Mouse (Mus musculus): ENCODE measurements around the gene Alg1. TPM values are rescaled to one million over a fixed set of nuclear protein-coding genes. Genes with fewer than 3 reads are reported as not detected.
A peak's percentile ranks its signal among the peaks of the same experiment; 100 is the strongest.

Alg1 gene
- polyA plus RNA-seq, 1 experiment = 26.0 TPM

- Histone ChIP-seq H3K4me1 (ENCODE audit: control insufficient read depth, insufficient read depth, insufficient read length, low read length) (0 out of 2 replicates have a peak, but pooled peaks cover 4% of the 10 kb centered on the region), H3K36me3 (ENCODE audit: control insufficient read depth, insufficient read depth, low read length) (peaks cover 22% of the 10 kb centered on the region; the same call in 1 of the 2 replicates), H3K4me3 (ENCODE audit: low read depth, low read length) (peak overlapping the region; percentile 73), H3K27me3 (ENCODE audit: control insufficient read depth, insufficient read depth, low read length) (no peaks in the 10 kb centered on the region), H3K27ac (ENCODE audit: insufficient read depth, low read depth, low read length) (peak overlapping the region; percentile 1; the same call in 1 of the 2 replicates)
- WGBS = under 1% methylated on average over 36 of the region's 36 CpGs
- TF ChIP-seq POLR2A (IDR thresholded peaks at IDR 0.05; ENCODE audit: low read depth, low read length) = no peak
- TF ChIP-seq CTCF (IDR thresholded peaks at IDR 0.05; ENCODE audit: extremely low read depth, insufficient read length, insufficient replicate concordance, low read depth, low read length) = no peak
Measured at GRCm38 (mm10) chr16:5203200-5203599, 30.2 kb upstream of the Alg1 start.

DNA sequence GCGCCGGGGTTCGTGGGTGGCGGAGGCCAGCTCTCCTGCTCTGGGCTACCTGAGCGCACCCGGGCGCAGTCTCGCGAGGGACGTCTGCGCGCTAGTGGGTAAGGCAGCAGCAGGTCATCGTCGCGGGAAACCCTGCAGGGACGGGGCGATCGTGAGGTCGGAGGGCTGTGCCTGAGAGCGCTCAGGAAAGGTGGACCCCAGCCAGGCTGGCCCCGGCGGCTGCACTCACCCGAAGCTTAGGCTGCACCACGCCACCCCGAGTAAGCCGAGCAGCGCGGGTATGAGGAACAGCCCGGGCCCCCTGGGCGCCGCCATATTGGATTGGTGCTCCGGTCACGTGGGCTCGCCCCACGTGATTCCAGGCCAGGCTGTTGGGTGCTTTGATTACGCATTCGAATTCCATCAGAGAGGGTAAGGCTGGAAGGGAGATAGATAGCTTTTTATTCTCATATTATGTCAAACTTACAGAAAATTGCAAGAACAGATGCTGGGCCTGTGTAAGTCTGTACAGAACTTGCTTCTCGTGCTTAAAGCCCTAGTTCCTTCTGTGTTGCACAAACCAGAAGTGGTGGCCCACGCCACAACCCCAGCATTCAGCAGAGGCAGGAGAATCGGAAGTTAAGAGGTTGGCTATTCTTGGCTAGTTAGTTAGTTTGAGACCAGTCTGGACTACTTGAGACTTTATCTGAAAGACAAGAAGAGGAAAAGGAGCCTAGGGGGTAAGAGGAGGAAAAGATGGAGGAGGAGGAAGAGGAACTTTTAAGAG, 29.6 kb upstream of the Alg1 start, which contains the start of gene Nagpa:
Gene Nagpa, minus strand, starts transcription at position 345 of the 766 bp plus-strand sequence.
- H3K4me3 ChIP-seq (ENCODE audit: low read depth, low read length) = peak within 1 kb of the TSS; percentile 73
- TF ChIP-seq CTCF (IDR thresholded peaks at IDR 0.05; ENCODE audit: extremely low read depth, insufficient read length, insufficient replicate concordance, low read depth, low read length) (no peak), POLR2A (IDR thresholded peaks at IDR 0.05; ENCODE audit: low read depth, low read length) (peak; percentile 43; the same call in 1 of the 2 replicates)
- WGBS = 3% methylated on average over 40 of the region's 40 CpGs

DNA sequence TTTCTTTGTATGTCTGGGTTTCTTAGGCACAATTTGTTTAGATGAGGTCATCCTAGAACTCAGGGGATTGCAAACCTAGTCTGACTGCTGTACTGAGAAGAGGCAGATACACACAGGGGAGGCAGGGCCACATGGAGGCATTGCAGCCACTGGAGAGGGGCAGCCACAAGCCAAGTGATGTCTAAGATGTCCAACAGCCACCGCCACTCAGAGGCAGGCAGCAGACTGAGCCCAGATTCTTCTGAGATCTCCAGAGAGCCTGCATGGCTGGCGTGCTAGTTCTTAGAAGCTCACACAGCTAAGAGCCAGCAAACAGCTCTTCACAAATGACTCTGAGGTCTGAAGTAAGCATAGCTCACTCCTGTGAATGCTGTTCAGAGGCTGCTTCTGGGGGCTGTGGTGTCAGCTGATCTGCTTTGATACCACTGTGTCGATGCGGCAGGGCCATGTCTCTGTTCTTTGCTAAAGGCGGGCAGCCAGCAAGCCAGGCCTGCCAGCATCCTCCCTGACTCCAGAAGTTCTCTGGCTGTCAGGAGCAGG, 27.9 kb upstream of the Alg1 start:
- Histone ChIP-seq H3K36me3 (ENCODE audit: control insufficient read depth, insufficient read depth, low read length) (peaks cover 2% of the 10 kb centered on the region; the same call in 1 of the 2 replicates), H3K4me1 (ENCODE audit: control insufficient read depth, insufficient read depth, insufficient read length, low read length) (0 out of 2 replicates have a peak, but pooled peaks cover 4% of the 10 kb centered on the region), H3K27me3 (ENCODE audit: control insufficient read depth, insufficient read depth, low read length) (no peaks in the 10 kb centered on the region), H3K4me3 (ENCODE audit: low read depth, low read length) (no peak overlapping the region), H3K27ac (ENCODE audit: insufficient read depth, low read depth, low read length) (no peak overlapping the region)
- TF ChIP-seq POLR2A (IDR thresholded peaks at IDR 0.05; ENCODE audit: low read depth, low read length) (no peak), CTCF (IDR thresholded peaks at IDR 0.05; ENCODE audit: extremely low read depth, insufficient read length, insufficient replicate concordance, low read depth, low read length) (no peak)
- WGBS = 91% methylated on average over 5 of the region's 5 CpGs

More for the DNA sequence above, 29.6 kb upstream of the Alg1 start, which contains the start of gene Nagpa:
- Histone ChIP-seq H3K27ac (ENCODE audit: insufficient read depth, low read depth, low read length) (peak within 1 kb of the TSS; percentile 1; the same call in 1 of the 2 replicates), H3K36me3 (ENCODE audit: control insufficient read depth, insufficient read depth, low read length) (peaks cover 15% of the 10 kb centered on the region; the same call in 1 of the 2 replicates), H3K27me3 (ENCODE audit: control insufficient read depth, insufficient read depth, low read length) (no peaks in the 10 kb centered on the region), H3K4me1 (ENCODE audit: control insufficient read depth, insufficient read depth, insufficient read length, low read length) (0 out of 2 replicates have a peak, but pooled peaks cover 4% of the 10 kb centered on the region)

GRCm38 (mm10) chr16:5206051-5206450, 27.4 kb upstream of the Alg1 start:
- H3K27ac ChIP-seq (ENCODE audit: insufficient read depth, low read depth, low read length) = no peak overlapping the region
- no peaks in the 10 kb centered on the region; the same call in 1 of the 2 replicates for H3K36me3 ChIP-seq (ENCODE audit: control insufficient read depth, insufficient read depth, low read length)
- H3K4me3 ChIP-seq (ENCODE audit: low read depth, low read length) = no peak overlapping the region
- WGBS = 71% methylated on average over 5 of the region's 5 CpGs
- 0 out of 2 replicates have a peak, but pooled peaks cover 4% of the 10 kb centered on the region for H3K4me1 ChIP-seq (ENCODE audit: control insufficient read depth, insufficient read depth, insufficient read length, low read length)
- TF ChIP-seq POLR2A (IDR thresholded peaks at IDR 0.05; ENCODE audit: low read depth, low read length) (no peak), CTCF (IDR thresholded peaks at IDR 0.05; ENCODE audit: extremely low read depth, insufficient read length, insufficient replicate concordance, low read depth, low read length) (no peak)
- H3K27me3 ChIP-seq (ENCODE audit: control insufficient read depth, insufficient read depth, low read length) = no peaks in the 10 kb centered on the region

DNA sequence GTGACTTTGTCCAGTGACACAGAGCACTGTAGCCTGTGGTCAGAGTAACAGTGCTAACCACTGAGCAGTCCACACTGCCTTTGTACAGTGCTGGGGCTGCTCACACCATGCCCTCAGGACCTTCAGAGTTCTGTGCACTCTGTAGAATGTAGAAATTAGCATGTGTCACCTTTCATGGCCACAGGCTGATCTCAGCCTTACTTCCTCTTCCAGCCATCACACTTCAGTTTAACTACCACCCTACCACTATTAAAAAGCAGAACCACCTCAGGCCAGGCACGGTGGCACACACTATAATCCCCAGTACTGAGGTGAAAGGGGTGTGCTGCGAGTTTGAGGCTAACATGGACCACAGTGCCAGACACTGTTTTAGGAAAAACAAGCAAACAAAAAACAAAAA, 23.1 kb upstream of the Alg1 start:
- no peaks in the 10 kb centered on the region for H3K36me3 ChIP-seq (ENCODE audit: control insufficient read depth, insufficient read depth, low read length)
- TF ChIP-seq POLR2A (IDR thresholded peaks at IDR 0.05; ENCODE audit: low read depth, low read length) (no peak), CTCF (IDR thresholded peaks at IDR 0.05; ENCODE audit: extremely low read depth, insufficient read length, insufficient replicate concordance, low read depth, low read length) (no peak)
- WGBS = 64% methylated on average over 2 of the region's 2 CpGs

DNA sequence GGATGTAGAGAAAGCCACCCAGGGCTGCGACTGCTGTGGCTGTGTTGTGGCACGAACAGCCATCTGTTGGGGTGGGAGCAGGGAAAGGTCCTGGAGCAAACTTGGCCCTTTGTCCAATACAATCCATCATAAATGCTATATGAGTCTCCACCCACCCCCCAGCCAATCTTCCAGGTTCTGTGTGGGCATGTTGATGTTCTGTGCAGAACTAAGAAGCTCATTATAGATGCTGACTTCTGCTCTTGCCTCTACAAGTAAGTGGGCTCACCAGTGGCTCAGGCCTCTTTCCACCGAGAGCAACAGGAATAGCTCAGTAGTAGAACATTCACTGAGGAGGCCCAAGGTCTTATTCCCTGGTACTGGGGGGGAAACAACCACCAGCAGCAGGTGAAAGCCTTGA, 21.3 kb upstream of the Alg1 start:
- H3K4me1 ChIP-seq (ENCODE audit: control insufficient read depth, insufficient read depth, insufficient read length, low read length) = no peaks in the 10 kb centered on the region; the same call in 1 of the 2 replicates
- no peak overlapping the region for H3K27ac ChIP-seq (ENCODE audit: insufficient read depth, low read depth, low read length)
- H3K4me3 ChIP-seq (ENCODE audit: low read depth, low read length) = no peak overlapping the region
- no peaks in the 10 kb centered on the region for H3K36me3 ChIP-seq (ENCODE audit: control insufficient read depth, insufficient read depth, low read length)
- H3K27me3 ChIP-seq (ENCODE audit: control insufficient read depth, insufficient read depth, low read length) = no peaks in the 10 kb centered on the region
- WGBS = 83% methylated on average over 3 of the region's 3 CpGs
- no peak for TF ChIP-seq CTCF (IDR thresholded peaks at IDR 0.05; ENCODE audit: extremely low read depth, insufficient read length, insufficient replicate concordance, low read depth, low read length)
- no peak for TF ChIP-seq POLR2A (IDR thresholded peaks at IDR 0.05; ENCODE audit: low read depth, low read length)

More for the DNA sequence above, 23.1 kb upstream of the Alg1 start:
- no peaks in the 10 kb centered on the region for H3K4me1 ChIP-seq (ENCODE audit: control insufficient read depth, insufficient read depth, insufficient read length, low read length)
- H3K4me3 ChIP-seq (ENCODE audit: low read depth, low read length) = no peak overlapping the region
- no peaks in the 10 kb centered on the region for H3K27me3 ChIP-seq (ENCODE audit: control insufficient read depth, insufficient read depth, low read length)
- no peak overlapping the region for H3K27ac ChIP-seq (ENCODE audit: insufficient read depth, low read depth, low read length)

DNA sequence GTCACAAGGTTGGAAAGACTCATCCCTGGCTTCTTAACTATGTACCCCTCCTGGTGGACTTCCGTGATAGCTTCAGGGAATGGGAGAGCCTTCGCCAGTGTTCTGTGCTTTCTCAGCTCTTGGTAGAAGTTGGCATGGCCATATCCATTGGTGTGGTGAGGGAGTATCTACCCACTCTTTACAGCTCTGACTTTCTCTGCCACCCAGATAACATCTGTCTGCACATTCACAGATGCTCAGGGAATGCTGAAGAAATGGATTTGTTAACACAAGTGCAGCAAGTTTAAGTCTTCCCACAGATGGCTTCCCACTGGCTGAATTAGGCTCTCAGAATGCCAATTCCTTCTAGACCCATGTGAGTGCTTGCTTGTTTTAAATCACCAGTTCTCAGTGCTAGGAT, 19.3 kb upstream of the Alg1 start:
- H3K27ac ChIP-seq (ENCODE audit: insufficient read depth, low read depth, low read length) = no peak overlapping the region

More for the DNA sequence above, 19.3 kb upstream of the Alg1 start:
- no peaks in the 10 kb centered on the region for H3K27me3 ChIP-seq (ENCODE audit: control insufficient read depth, insufficient read depth, low read length)
- TF ChIP-seq CTCF (IDR thresholded peaks at IDR 0.05; ENCODE audit: extremely low read depth, insufficient read length, insufficient replicate concordance, low read depth, low read length) (no peak), POLR2A (IDR thresholded peaks at IDR 0.05; ENCODE audit: low read depth, low read length) (no peak)
- no peak overlapping the region for H3K4me3 ChIP-seq (ENCODE audit: low read depth, low read length)
- no peaks in the 10 kb centered on the region for H3K36me3 ChIP-seq (ENCODE audit: control insufficient read depth, insufficient read depth, low read length)
- no peaks in the 10 kb centered on the region; the same call in 1 of the 2 replicates for H3K4me1 ChIP-seq (ENCODE audit: control insufficient read depth, insufficient read depth, insufficient read length, low read length)
- WGBS = 86% methylated on average over 2 of the region's 2 CpGs

All from small intestine, adult 2 months (tissue).